Mouse (Mus musculus) cerebellum, adult 2 months (tissue): Measurements from ENCODE around the gene Serp2.

Source experiments
- CTCF ChIP-seq: fragments of 200-500 bp; IDR thresholded peaks from 2 replicates; pipeline ENCODE4 v1.5.1; 2011; ENCODE audit warnings: low read depth, mild to moderate bottlenecking, control low read depth, low read length, moderate library complexity, borderline replicate concordance; ENCODE audit not compliant: insufficient read depth
- POLR2A ChIP-seq: fragments of 200-500 bp; IDR thresholded peaks from 2 replicates; pipeline ENCODE4 v1.6.1; 2011; ENCODE audit warnings: low read length, control low read depth, borderline replicate concordance; ENCODE audit not compliant: insufficient read depth

DNA sequence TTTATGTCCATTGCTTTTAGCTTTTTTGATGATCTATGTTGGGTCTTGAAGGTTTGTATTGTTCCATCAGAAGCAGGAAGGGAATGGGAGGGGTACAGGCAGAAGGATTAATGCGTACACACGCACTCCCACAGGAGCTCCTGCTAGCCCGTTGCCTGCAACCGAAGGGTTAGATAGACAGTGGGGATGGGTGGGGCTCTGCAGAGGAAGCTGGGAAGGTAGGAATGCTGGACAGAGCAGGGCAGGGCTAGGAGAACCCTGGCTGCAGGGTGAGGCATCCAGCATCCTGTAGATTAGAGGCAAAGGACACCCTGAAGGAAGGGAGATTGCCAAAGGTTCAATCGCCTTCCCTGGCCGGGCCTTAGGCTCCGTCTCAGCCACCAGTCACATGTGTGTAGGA lies 27.3 kb upstream of the Serp2 start:
- TF ChIP-seq CTCF (no peak), POLR2A (no peak)
